ENCODE assay signal across 8 mouse cellular contexts in the genomic region with DNA sequence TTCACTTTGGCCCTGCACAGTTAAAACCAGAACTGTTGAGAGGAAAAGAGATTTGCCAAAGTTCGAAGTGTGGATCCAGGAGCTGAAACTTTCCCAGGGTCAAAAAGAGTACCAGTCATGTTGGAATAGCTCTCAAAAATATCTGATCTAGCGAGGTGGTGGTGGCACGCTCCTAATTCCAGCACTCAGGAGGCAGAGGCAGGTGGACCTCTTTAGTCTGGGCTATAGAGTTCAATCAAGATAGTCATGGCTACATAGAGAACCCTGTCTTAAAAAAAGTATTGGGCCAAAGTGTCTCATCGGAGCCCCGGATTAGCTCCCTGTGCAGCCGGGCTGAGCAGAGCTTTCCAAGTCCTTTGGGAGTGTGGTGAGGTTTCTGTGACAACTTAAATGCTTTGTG. TPM values are rescaled to one million over a fixed set of nuclear protein-coding genes. Genes with fewer than 3 reads are reported as not detected.
DNase-seq lines count a peak whose midpoint lies in the region; ATAC-seq lines count a peak whose summit lies in the region.

No protein-coding gene starts in this region.

- no peaks in the 10 kb centered on the region for H3K27me3 ChIP-seq in erythroblast, embryonic 14.5 days (ENCODE audit: control insufficient read depth)
- no peaks in the 10 kb centered on the region for H3K27me3 ChIP-seq in megakaryocyte, embryonic 14.5 days (replicated peaks)
- H3K27me3 ChIP-seq in limb, embryonic 13.5 days, result no peaks in the 10 kb centered on the region
- no peaks in the 10 kb centered on the region for H3K27me3 ChIP-seq in stomach, embryonic 15.5 days (replicated peaks)

- H3K36me3 ChIP-seq in erythroblast, embryonic 14.5 days (ENCODE audit: control insufficient read depth), result peaks cover 17% of the 10 kb centered on the region
- peaks cover 13% of the 10 kb centered on the region for H3K36me3 ChIP-seq in megakaryocyte, embryonic 14.5 days (replicated peaks; ENCODE audit: low read length)
- H3K36me3 ChIP-seq in limb, embryonic 13.5 days, result no peaks in the 10 kb centered on the region; the same call in 1 of the 2 replicates
- H3K36me3 ChIP-seq in stomach, embryonic 15.5 days, result no peaks in the 10 kb centered on the region

- ATAC-seq in erythroblast, adult 5-6 weeks (replicated peaks; ENCODE audit: low FRiP score, poor library complexity, severe bottlenecking), result no peak
- ATAC-seq in megakaryocyte, adult 5-6 weeks (ENCODE audit: poor library complexity, severe bottlenecking), result no peak
- ATAC-seq in limb, embryonic 13.5 days (ENCODE audit: low FRiP score, low read depth), result no peak
- no peak for ATAC-seq in stomach, embryonic 15.5 days (ENCODE audit: insufficient read depth, low FRiP score, low read depth)

- DNase-seq in layer of hippocampus, adult 8-10 months (ENCODE audit: low spot score in 2 of 2), result no peak
- DNase-seq in cerebellum, postnatal 36 days, result no peak

- H3K9me3 ChIP-seq in erythroblast, embryonic 14.5 days (ENCODE audit: control insufficient read depth, low read length), result no peaks in the 10 kb centered on the region
- H3K9me3 ChIP-seq in megakaryocyte, embryonic 14.5 days, result no peaks in the 10 kb centered on the region
- no peaks in the 10 kb centered on the region for H3K9me3 ChIP-seq in limb, embryonic 13.5 days
- H3K9me3 ChIP-seq in stomach, embryonic 15.5 days, result no peaks in the 10 kb centered on the region

- H3K4me2 ChIP-seq in limb, embryonic 13.5 days (replicated peaks), result peak overlapping the region; percentile 88
- H3K4me2 ChIP-seq in stomach, embryonic 15.5 days, result peak overlapping the region; percentile 72

- H3K4me3 ChIP-seq in erythroblast, embryonic 14.5 days (replicated peaks), result peak overlapping the region; percentile 72
- H3K4me3 ChIP-seq in megakaryocyte, embryonic 14.5 days (replicated peaks), result peak overlapping the region; percentile 97
- peak overlapping the region; percentile 83 for H3K4me3 ChIP-seq in limb, embryonic 13.5 days
- peak overlapping the region; percentile 66 for H3K4me3 ChIP-seq in stomach, embryonic 15.5 days (replicated peaks)

- H3K27ac ChIP-seq in limb, embryonic 13.5 days, result peak overlapping the region; percentile 96
- no peak overlapping the region for H3K27ac ChIP-seq in stomach, embryonic 15.5 days

- WGBS in limb, embryonic 13.5 days, result 69% methylated on average over 6 of the region's 6 CpGs
- WGBS in stomach, embryonic 15.5 days, result 60% methylated on average over 6 of the region's 6 CpGs

- H3K9ac ChIP-seq in limb, embryonic 13.5 days, result peak overlapping the region; percentile 93
- H3K9ac ChIP-seq in stomach, embryonic 15.5 days, result 0 out of 2 replicates have a peak overlapping the region, but pooled peaks have one; percentile 92

- peaks cover 46% of the 10 kb centered on the region for H3K4me1 ChIP-seq in erythroblast, embryonic 14.5 days (ENCODE audit: control insufficient read depth)
- H3K4me1 ChIP-seq in megakaryocyte, embryonic 14.5 days, result peaks cover 61% of the 10 kb centered on the region
- peaks cover 32% of the 10 kb centered on the region for H3K4me1 ChIP-seq in limb, embryonic 13.5 days
- H3K4me1 ChIP-seq in stomach, embryonic 15.5 days, result peaks cover 24% of the 10 kb centered on the region

RNA-seq across cellular contexts. Expression of gene Pknox1, which starts 1.7 kb away (rescaled TPM):
- 0.30 and 0.36 TPM in 2 replicates for polyA plus RNA-seq in erythroblast, embryonic 14.5 days (2012)
- 8.5 and 8.6 TPM in 2 replicates for total RNA-seq in erythroblast, adult 5-6 weeks (2015; ENCODE audit: low replicate concordance)
- 6.9 and 15.9 TPM in 2 replicates for total RNA-seq in erythroblast, adult 5-6 weeks (2017; ENCODE audit: low replicate concordance)
- polyA plus RNA-seq in megakaryocyte, embryonic 14.5 days (2012; ENCODE audit: insufficient read depth, low replicate concordance), result 2.5 TPM in 1 of 2 replicates, not detected in the other
- total RNA-seq in megakaryocyte, adult 5-6 weeks (2015), result 19.5 and 20.8 TPM in 2 replicates
- 24.7 and 33.1 TPM in 2 replicates for total RNA-seq in megakaryocyte, adult 5-6 weeks (2017)
- 30.4 and 37.7 TPM in 2 replicates for polyA plus RNA-seq in limb, embryonic 13.5 days (2015; fragmentation: Nextera tagmentation; extraction: Ambion mirVana)
- polyA plus RNA-seq in stomach, embryonic 15.5 days (2015; fragmentation: Nextera tagmentation; extraction: Ambion mirVana), result 31.9 and 34.4 TPM in 2 replicates
- 10 to 100 TPM; 12.9 to 17.5 (median 15.9) TPM for total RNA-seq in layer of hippocampus, adult 8-10 months (2022)

RNA-seq across cellular contexts. Expression of gene Ndufv3, which starts 46.4 kb away (rescaled TPM):
- polyA plus RNA-seq in erythroblast, embryonic 14.5 days (2012), result 15.1 and 29.2 TPM in 2 replicates
- 35.9 and 40.1 TPM in 2 replicates for total RNA-seq in erythroblast, adult 5-6 weeks (2015; ENCODE audit: low replicate concordance)
- total RNA-seq in erythroblast, adult 5-6 weeks (2017; ENCODE audit: low replicate concordance), result 41.1 and 65.8 TPM in 2 replicates
- 77.3 and 604 TPM in 2 replicates for polyA plus RNA-seq in megakaryocyte, embryonic 14.5 days (2012; ENCODE audit: insufficient read depth, low replicate concordance)
- 92.8 and 95.7 TPM in 2 replicates for total RNA-seq in megakaryocyte, adult 5-6 weeks (2015)
- 215 and 217 TPM in 2 replicates for total RNA-seq in megakaryocyte, adult 5-6 weeks (2017)
- polyA plus RNA-seq in limb, embryonic 13.5 days (2015; fragmentation: Nextera tagmentation; extraction: Ambion mirVana), result 239 and 242 TPM in 2 replicates
- polyA plus RNA-seq in stomach, embryonic 15.5 days (2015; fragmentation: Nextera tagmentation; extraction: Ambion mirVana), result 308 and 337 TPM in 2 replicates
- total RNA-seq in layer of hippocampus, adult 8-10 months (2022), result 100 to 1,000 TPM; 239 to 270 (median 244) TPM

RNA-seq across cellular contexts. Expression of gene Wdr4, which starts 46.5 kb away (rescaled TPM):
- 0.85 and 1.0 TPM in 2 replicates for polyA plus RNA-seq in erythroblast, embryonic 14.5 days (2012)
- 1.0 and 1.9 TPM in 2 replicates for total RNA-seq in erythroblast, adult 5-6 weeks (2015; ENCODE audit: low replicate concordance)
- 4.3 and 8.6 TPM in 2 replicates for total RNA-seq in erythroblast, adult 5-6 weeks (2017; ENCODE audit: low replicate concordance)
- polyA plus RNA-seq in megakaryocyte, embryonic 14.5 days (2012; ENCODE audit: insufficient read depth, low replicate concordance), result 13.5 and 35.0 TPM in 2 replicates
- 2.8 and 3.4 TPM in 2 replicates for total RNA-seq in megakaryocyte, adult 5-6 weeks (2015)
- total RNA-seq in megakaryocyte, adult 5-6 weeks (2017), result 3.7 and 7.3 TPM in 2 replicates
- 38.3 and 41.4 TPM in 2 replicates for polyA plus RNA-seq in limb, embryonic 13.5 days (2015; fragmentation: Nextera tagmentation; extraction: Ambion mirVana)
- polyA plus RNA-seq in stomach, embryonic 15.5 days (2015; fragmentation: Nextera tagmentation; extraction: Ambion mirVana), result 40.1 and 42.4 TPM in 2 replicates
- 10 to 100 TPM; 20.3 to 32.1 (median 23.7) TPM for total RNA-seq in layer of hippocampus, adult 8-10 months (2022)
